Mouse (Mus musculus) erythroid progenitor cell, adult 5-6 weeks (primary cell): ENCODE measurements around the gene Dyrk4. TPM values are rescaled to one million over a fixed set of nuclear protein-coding genes. Genes with fewer than 3 reads are reported as not detected.

ENCODE experiments used
- ATAC-seq: replicated peaks from 2 replicates; pipeline ENCODE4 v1.8.0; 2016; ENCODE audit warnings: moderate number of reproducible peaks, mild to moderate bottlenecking, moderate TSS enrichment, inconsistent platforms; ENCODE audit not compliant: poor library complexity, low FRiP score, severe bottlenecking
- total RNA-seq, 2 experiments: library from RNA; stranded (forward) in 1 of 2; stranded (reverse) in 1 of 2; fragments of 150-400 nt in 1 of 2; fragments of 186-747, 209-891 nt in 1 of 2; gene quantifications; 2 replicates each; pipeline versions ENCODE4 v1.2.3 to v1.2.4; 2015 to 2017; ENCODE audit warnings: low replicate concordance in 2 of 2

Dyrk4 gene
- not detected in 2 replicates for total RNA-seq (2015; ENCODE audit: low replicate concordance)
- 0.64 TPM in 1 of 2 replicates, not detected in the other for total RNA-seq (2017; ENCODE audit: low replicate concordance)

DNA sequence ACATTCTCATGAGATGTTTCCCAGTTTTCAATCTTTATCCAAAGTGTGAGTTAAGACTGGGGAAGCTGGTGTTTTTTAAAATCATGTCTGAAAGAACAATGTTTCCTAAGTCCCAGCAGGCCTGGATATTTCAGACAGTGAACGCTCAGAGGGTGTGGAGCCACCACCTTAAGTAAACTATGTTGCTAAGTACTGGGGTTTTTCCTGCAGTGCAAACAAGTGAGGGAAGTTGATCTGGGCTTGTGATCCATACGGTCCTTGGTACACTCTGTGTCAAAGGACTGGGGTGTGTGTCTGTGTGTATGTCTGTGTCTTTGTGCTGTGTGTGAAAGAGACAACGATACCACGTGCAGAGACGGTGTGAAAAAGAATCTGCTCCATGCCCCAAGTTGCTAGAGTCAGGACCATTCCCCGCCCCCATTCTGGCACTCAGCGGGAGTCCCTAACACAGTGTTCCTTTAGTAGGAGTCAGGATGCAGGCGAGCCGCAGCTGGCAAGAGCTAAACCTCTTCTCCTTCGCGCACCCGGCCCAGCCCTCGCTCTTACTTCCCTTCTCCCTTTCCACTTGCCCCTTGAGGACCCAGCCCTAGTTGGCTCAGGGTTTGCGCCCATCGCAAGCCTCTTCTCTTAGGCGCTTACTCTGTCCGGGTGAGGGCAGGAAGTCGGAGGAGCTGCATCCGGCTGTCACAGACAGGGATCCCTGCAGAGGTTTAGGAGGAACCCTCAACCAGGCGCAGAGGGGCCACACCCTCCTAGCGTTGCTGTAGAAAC, at the start of gene Dyrk4:
Gene Dyrk4, minus strand, starts transcription at position 729 of the 771 bp plus-strand sequence.
- ATAC-seq: no peak

GRCm38 (mm10) chr6:126966241-126967026, 44.8 kb upstream of the Dyrk4 start:
- no peak for ATAC-seq

- no peak for ATAC-seq
Measured at GRCm38 (mm10) chr6:126963426-126963825, 41.8 kb upstream of the Dyrk4 start.

- ATAC-seq: no peak
Measured at GRCm38 (mm10) chr6:126962709-126963108, 41.1 kb upstream of the Dyrk4 start.

GRCm38 (mm10) chr6:126961371-126962018, 39.9 kb upstream of the Dyrk4 start:
- no peak for ATAC-seq

- ATAC-seq: peak; percentile 66
Measured at GRCm38 (mm10) chr6:126955734-126956133, 34.1 kb upstream of the Dyrk4 start.

DNA sequence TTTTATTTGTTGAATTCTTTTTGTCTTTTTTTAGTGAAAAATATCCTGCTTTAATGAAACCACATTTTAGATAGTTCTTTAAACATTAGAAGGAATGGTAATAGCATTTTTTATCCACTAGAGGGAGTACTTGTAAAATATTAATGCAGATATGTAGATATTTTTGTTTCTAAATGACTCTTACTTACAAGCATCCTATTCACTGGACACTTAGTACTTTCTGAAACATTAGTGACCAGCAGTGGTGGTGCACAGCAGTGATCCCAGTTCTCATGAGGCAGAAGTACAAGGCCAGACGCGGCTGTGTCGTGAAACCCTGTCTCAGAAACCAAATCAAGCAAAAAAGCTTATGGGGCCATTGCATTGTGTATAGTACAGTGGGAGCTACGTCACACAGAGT, 26.7 kb upstream of the Dyrk4 start:
- no peak for ATAC-seq

DNA sequence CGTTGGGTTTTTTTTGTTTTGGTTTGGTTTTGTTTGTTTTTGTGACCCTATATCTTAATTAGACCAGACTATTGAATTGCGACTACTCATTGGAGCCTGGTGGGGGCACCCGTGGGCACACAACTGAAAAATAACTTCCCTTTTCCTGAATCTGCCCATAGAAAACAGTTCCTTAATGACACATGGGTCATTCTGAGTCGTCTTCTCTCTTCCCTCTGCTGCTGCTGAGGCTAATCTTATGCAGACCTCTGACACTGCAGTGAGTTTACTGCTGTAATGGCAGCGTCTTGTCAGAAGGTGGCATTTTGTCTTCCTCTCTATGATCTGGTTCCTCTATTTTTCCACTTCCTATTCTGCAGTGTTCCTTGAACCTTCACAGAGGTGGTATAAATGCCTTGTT, 18.8 kb upstream of the Dyrk4 start:
- ATAC-seq: peak; percentile 30

GRCm38 (mm10) chr6:126939487-126940171, 18.0 kb upstream of the Dyrk4 start, which contains the start of the genes Rad51ap1 and D6Wsu163e:
Gene Rad51ap1 (minus strand): TSS chr6:126939587.
Gene D6Wsu163e (plus strand): TSS chr6:126939962.
- peak; percentile 93 for ATAC-seq

DNA sequence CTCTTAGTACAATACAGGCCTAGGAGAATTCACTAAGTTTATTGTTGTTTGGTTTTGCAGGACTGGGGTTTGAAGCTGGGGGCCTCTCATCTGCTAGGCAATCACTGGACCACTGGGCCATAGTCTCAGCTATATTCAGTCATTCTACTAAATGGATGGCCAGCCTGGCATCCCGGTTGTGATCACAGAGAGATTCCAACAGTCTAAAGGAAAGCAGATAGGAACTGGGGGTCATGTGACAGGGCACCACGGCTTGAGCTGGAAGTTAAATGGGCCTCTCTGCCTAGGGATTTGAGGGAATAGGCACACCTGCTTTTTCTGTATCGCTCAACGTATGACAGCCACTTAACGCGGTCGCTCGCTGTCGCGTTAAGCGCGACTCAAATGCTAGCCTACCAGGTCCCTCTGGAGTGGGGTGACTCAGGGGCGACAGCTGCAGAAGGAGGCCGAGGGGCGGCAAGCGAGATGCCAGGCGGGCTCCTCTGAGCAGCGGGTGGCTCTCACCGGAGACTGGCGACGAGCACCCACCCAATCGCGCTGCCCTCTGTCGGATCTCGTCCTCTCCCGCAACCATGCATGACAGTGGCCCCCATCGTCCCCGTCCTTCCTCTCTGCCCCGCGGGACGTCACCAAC, 17.3 kb upstream of the Dyrk4 start:
- peak; percentile 23 for ATAC-seq

DNA sequence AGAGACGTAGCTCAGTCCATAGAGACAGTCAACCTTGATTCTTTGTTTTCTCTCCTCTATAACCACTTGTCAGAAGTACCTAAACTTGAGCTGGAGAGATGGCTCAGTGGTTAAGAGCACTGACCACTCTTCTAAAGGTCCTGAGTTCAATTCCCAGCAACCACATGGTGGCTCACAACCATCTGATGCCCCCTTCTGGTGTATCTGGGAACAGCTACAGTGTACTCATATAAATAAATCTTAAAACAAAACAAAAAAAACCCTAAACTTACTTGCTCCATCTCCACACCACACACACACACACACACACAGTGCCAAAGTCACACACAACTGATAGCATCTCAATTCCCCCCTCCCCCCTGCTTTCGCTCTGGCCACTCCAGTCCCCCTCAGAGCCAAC, 16.4 kb upstream of the Dyrk4 start:
- ATAC-seq: no peak

DNA sequence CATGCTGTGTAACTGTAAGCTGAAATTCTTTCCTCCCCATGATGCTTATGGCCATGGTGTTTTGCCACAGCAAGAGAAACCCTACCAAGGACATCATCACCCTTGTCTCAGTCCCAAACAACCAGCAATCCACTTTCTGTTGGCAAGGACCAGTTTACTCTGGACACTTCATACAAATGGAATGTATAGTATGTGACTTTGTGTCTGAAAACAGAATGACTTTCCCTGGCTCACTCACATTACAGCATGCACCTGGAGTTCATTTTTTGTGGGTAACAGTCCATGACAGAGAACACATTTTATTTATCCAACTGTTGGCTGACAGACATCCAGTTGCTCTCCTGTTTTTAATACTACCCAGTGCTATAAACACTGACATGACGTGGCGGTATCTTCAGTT, 11.3 kb upstream of the Dyrk4 start:
- ATAC-seq: no peak

DNA sequence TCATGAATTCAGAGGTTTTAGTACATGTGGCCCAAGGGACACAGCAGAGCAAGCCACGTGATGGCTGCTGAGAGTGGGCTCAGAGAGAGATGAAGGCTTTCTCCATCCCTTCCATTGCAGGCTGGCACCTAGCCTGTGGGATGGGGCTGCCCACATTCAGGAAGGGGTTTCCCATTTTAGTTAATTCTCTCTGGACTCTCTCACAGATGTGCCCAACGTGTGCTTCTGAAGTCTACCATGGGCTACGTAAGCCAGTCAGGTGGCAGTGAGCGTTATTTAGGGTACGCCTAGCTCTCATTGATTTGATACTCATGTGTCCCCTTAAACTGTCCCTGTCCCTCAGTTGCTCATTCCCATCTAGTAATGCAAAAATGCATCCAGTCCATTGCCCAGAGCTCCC, 6.7 kb downstream of the Dyrk4 start:
- no peak for ATAC-seq

GRCm38 (mm10) chr6:126910727-126911126, 10.9 kb downstream of the Dyrk4 start:
- no peak for ATAC-seq

DNA sequence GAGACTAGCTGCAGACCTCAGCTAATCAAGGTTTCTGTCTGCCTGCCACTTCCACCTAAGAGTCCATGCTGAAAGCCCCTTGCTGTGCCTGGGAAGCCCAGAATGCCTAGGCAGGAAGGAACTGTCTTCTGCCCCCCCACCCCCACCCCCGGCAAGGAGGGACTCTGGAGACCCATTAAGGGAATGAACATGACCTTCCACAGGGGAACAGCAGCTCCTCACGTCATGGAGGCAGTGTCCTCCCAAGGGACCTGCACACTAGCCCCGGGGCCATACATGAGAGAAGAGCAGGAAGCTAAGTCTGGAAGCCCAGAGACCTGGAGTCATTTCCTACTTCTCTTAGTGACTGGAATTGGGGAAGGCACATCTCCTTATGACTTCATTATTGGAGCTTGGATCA, 13.8 kb downstream of the Dyrk4 start:
- no peak for ATAC-seq

- no peak for ATAC-seq
Measured at GRCm38 (mm10) chr6:126907378-126907777, 14.3 kb downstream of the Dyrk4 start.

- ATAC-seq: no peak
Measured at GRCm38 (mm10) chr6:126877118-126877517, 44.5 kb downstream of the Dyrk4 start.

- no peak for ATAC-seq
Measured at GRCm38 (mm10) chr6:126852881-126853280, 68.8 kb downstream of the Dyrk4 start, which contains the start of gene Akap3. Gene Akap3 (plus strand): TSS chr6:126853098.
